Mouse (Mus musculus) heart, embryonic 11.5 days (tissue): ENCODE measurements around the gene Ocln. TPM values are rescaled to one million over a fixed set of nuclear protein-coding genes. Genes with fewer than 3 reads are reported as not detected.

Source experiments
- ATAC-seq: fragments of 200-750 bp; cut with Nextera tagmentation; replicated peaks from 2 replicates; pipeline ENCODE4 v1.8.0; 2017; ENCODE audit warnings: moderate library complexity; ENCODE audit not compliant: insufficient number of reproducible peaks, low FRiP score, low TSS enrichment
- H3K27ac ChIP-seq: fragments of 300-500 bp; sonication (generic); 2 replicates; pipeline ENCODE4 v1.5.1; 2014; ENCODE audit warnings: mild to moderate bottlenecking, low read depth, low read length
- H3K27me3 ChIP-seq: fragments of 300-500 bp; sonication (generic); 2 replicates; pipeline ENCODE4 v1.6.1; 2014; ENCODE audit warnings: mild to moderate bottlenecking, low read length, mixed read lengths; ENCODE audit not compliant: control insufficient read depth, insufficient read depth
- H3K36me3 ChIP-seq: fragments of 300-500 bp; sonication (generic); 2 replicates; pipeline ENCODE4 v1.6.1; 2014; ENCODE audit warnings: mild to moderate bottlenecking, low read length, moderate library complexity, mixed read lengths; ENCODE audit not compliant: control insufficient read depth, insufficient read depth
- H3K4me1 ChIP-seq: fragments of 300-500 bp; sonication (generic); 2 replicates; pipeline ENCODE4 v1.6.1; 2014; ENCODE audit warnings: low read length; ENCODE audit not compliant: control insufficient read depth, insufficient read depth
- H3K4me2 ChIP-seq: fragments of 300-500 bp; sonication (generic); 2 replicates; pipeline ENCODE4 v1.6.1; 2014; ENCODE audit warnings: mild to moderate bottlenecking, moderate library complexity
- H3K4me3 ChIP-seq: fragments of 300-500 bp; sonication (generic); 2 replicates; pipeline ENCODE4 v1.5.1; 2014; ENCODE audit warnings: low read depth, low read length
- H3K9ac ChIP-seq: fragments of 300-500 bp; sonication (generic); 2 replicates; pipeline ENCODE4 v1.6.1; 2014; ENCODE audit warnings: mild to moderate bottlenecking, low read depth, low read length, moderate library complexity
- H3K9me3 ChIP-seq: fragments of 300-500 bp; sonication (generic); replicated peaks from 2 replicates; pipeline ENCODE4 v1.6.1; 2016; ENCODE audit warnings: low read length; ENCODE audit not compliant: control insufficient read depth
- WGBS: fragments of 180-500 bp; shearing (Covaris S2); extraction: QIAGEN DNeasy Blood & Tissue Kit; methylation state at CpG from one replicate; pipeline ENCODE4 v1.1.7; 2014; ENCODE audit not compliant: insufficient replicate concordance; 5-methylcytosine and 5-hydroxymethylcytosine counted together
- polyA plus RNA-seq: library from polyadenylated mRNA; unstranded; fragments of >200 nt; fragmentation: Nextera tagmentation; extraction: Ambion mirVana; gene quantifications from 2 replicates; pipeline ENCODE4 v1.2.1, GENCODE M21; 2014

The Ocln gene
- polyA plus RNA-seq, 1 experiment from 2014 or later = 1.7 TPM

GRCm38 (mm10) chr13:100532788-100533365 lies 19.6 kb downstream of the Ocln start:
- H3K4me2 ChIP-seq = no peak overlapping the region
- H3K9ac ChIP-seq = no peak overlapping the region
- H3K4me1 ChIP-seq = no peaks in the 10 kb centered on the region; the same call in 1 of the 2 replicates
- H3K36me3 ChIP-seq = no peaks in the 10 kb centered on the region
- no peak overlapping the region for H3K4me3 ChIP-seq
- no peaks in the 10 kb centered on the region for H3K9me3 ChIP-seq
- no peak overlapping the region for H3K27ac ChIP-seq
- 31% methylated on average over 6 of the region's 6 CpGs for WGBS
- no peak; the same call in 1 of the 2 replicates for ATAC-seq
- H3K27me3 ChIP-seq = no peaks in the 10 kb centered on the region

- Histone ChIP-seq H3K27me3 (no peaks in the 10 kb centered on the region), H3K4me2 (no peak overlapping the region), H3K27ac (no peak overlapping the region), H3K9me3 (no peaks in the 10 kb centered on the region), H3K9ac (no peak overlapping the region), H3K4me3 (no peak overlapping the region), H3K36me3 (no peaks in the 10 kb centered on the region), H3K4me1 (no peaks in the 10 kb centered on the region)
- WGBS = 63% methylated on average over 6 of the region's 6 CpGs
- ATAC-seq = no peak
Measured at GRCm38 (mm10) chr13:100526649-100527038, 25.9 kb downstream of the Ocln start.

GRCm38 (mm10) chr13:100525935-100526648 lies 26.4 kb downstream of the Ocln start:
- no peak for ATAC-seq
- Histone ChIP-seq H3K4me3 (no peak overlapping the region), H3K27me3 (no peaks in the 10 kb centered on the region), H3K9me3 (no peaks in the 10 kb centered on the region), H3K36me3 (no peaks in the 10 kb centered on the region), H3K4me1 (no peaks in the 10 kb centered on the region), H3K9ac (no peak overlapping the region), H3K27ac (no peak overlapping the region), H3K4me2 (no peak overlapping the region)
- 66% methylated on average over 6 of the region's 6 CpGs for WGBS

GRCm38 (mm10) chr13:100524896-100525295 lies 27.6 kb downstream of the Ocln start:
- 87% methylated on average over 6 of the region's 6 CpGs for WGBS
- no peak overlapping the region for H3K27ac ChIP-seq
- no peaks in the 10 kb centered on the region for H3K27me3 ChIP-seq
- no peak overlapping the region for H3K9ac ChIP-seq
- no peaks in the 10 kb centered on the region for H3K36me3 ChIP-seq
- H3K4me2 ChIP-seq = no peak overlapping the region
- H3K4me3 ChIP-seq = no peak overlapping the region
- H3K4me1 ChIP-seq = no peaks in the 10 kb centered on the region
- no peak for ATAC-seq
- no peaks in the 10 kb centered on the region for H3K9me3 ChIP-seq

- H3K4me3 ChIP-seq = no peak overlapping the region
- no peaks in the 10 kb centered on the region for H3K9me3 ChIP-seq
- ATAC-seq = no peak
- 77% methylated on average over 2 of the region's 2 CpGs for WGBS
- H3K4me2 ChIP-seq = no peak overlapping the region
- H3K27ac ChIP-seq = no peak overlapping the region
- no peaks in the 10 kb centered on the region for H3K36me3 ChIP-seq
- H3K9ac ChIP-seq = no peak overlapping the region
- H3K27me3 ChIP-seq = no peaks in the 10 kb centered on the region
- no peaks in the 10 kb centered on the region for H3K4me1 ChIP-seq
Measured at GRCm38 (mm10) chr13:100523698-100524097, 28.8 kb downstream of the Ocln start.

- no peaks in the 10 kb centered on the region for H3K9me3 ChIP-seq
- ATAC-seq = no peak
- no peak overlapping the region for H3K27ac ChIP-seq
- H3K4me2 ChIP-seq = no peak overlapping the region
- 78% methylated on average over 9 of the region's 9 CpGs for WGBS
- H3K9ac ChIP-seq = no peak overlapping the region
- H3K4me1 ChIP-seq = no peaks in the 10 kb centered on the region
- H3K36me3 ChIP-seq = no peaks in the 10 kb centered on the region
- H3K4me3 ChIP-seq = no peak overlapping the region
- H3K27me3 ChIP-seq = no peaks in the 10 kb centered on the region
Measured at GRCm38 (mm10) chr13:100521724-100522591, 30.6 kb downstream of the Ocln start.

GRCm38 (mm10) chr13:100519162-100519561 lies 33.4 kb downstream of the Ocln start:
- H3K27ac ChIP-seq = no peak overlapping the region
- no peak overlapping the region for H3K4me2 ChIP-seq
- H3K4me1 ChIP-seq = no peaks in the 10 kb centered on the region
- H3K9ac ChIP-seq = no peak overlapping the region
- H3K27me3 ChIP-seq = no peaks in the 10 kb centered on the region
- no peaks in the 10 kb centered on the region for H3K9me3 ChIP-seq
- ATAC-seq = no peak
- H3K36me3 ChIP-seq = no peaks in the 10 kb centered on the region
- 56% methylated on average over 2 of the region's 2 CpGs for WGBS
- no peak overlapping the region for H3K4me3 ChIP-seq

- H3K4me3 ChIP-seq = no peak overlapping the region
- H3K27me3 ChIP-seq = no peaks in the 10 kb centered on the region
- no peak overlapping the region for H3K4me2 ChIP-seq
- H3K36me3 ChIP-seq = no peaks in the 10 kb centered on the region
- ATAC-seq = no peak
- H3K27ac ChIP-seq = no peak overlapping the region
- H3K4me1 ChIP-seq = no peaks in the 10 kb centered on the region
- H3K9me3 ChIP-seq = no peaks in the 10 kb centered on the region
- 70% methylated on average over 6 of the region's 6 CpGs for WGBS
- H3K9ac ChIP-seq = no peak overlapping the region
Measured at GRCm38 (mm10) chr13:100518191-100518590, 34.3 kb downstream of the Ocln start.
